ENCODE assay signal across 17 mouse cellular contexts in genomic region chr12:81490491-81490890, GRCm38 (mm10).
"Had no signal": no experiment of that assay in that cellular context is flagged by ENCODE, and none has a peak within 500 bp of the region (broad histone marks: within the 10 kb centered on the region; RNA-seq: fewer than 3 reads in every experiment).

No protein-coding gene starts in this region.

- H3K9me3 ChIP-seq: liver, embryonic 13.5 days; midbrain, embryonic 12.5 days; midbrain, embryonic 15.5 days; neural tube, embryonic 12.5 days; neural tube, embryonic 15.5 days had no signal

- H3K4me1 ChIP-seq: liver, embryonic 13.5 days; midbrain, embryonic 12.5 days; midbrain, embryonic 15.5 days; neural tube, embryonic 12.5 days; neural tube, embryonic 15.5 days had no signal

- H3K4me2 ChIP-seq: hindbrain, embryonic 14.5 days; liver, embryonic 13.5 days; lung, embryonic 14.5 days; midbrain, embryonic 12.5 days; midbrain, embryonic 15.5 days; neural tube, embryonic 12.5 days; neural tube, embryonic 15.5 days had no signal

- H3K27me3 ChIP-seq: liver, embryonic 13.5 days; midbrain, embryonic 12.5 days; midbrain, embryonic 15.5 days; neural tube, embryonic 12.5 days; neural tube, embryonic 15.5 days had no signal

- H3K4me3 ChIP-seq: liver, embryonic 13.5 days; midbrain, embryonic 12.5 days; midbrain, embryonic 15.5 days; neural tube, embryonic 12.5 days; neural tube, embryonic 15.5 days had no signal

- H3K27ac ChIP-seq: hindbrain, embryonic 14.5 days; hindbrain, postnatal 0 days; liver, embryonic 13.5 days; macrophage; midbrain, embryonic 12.5 days; midbrain, embryonic 15.5 days; neural tube, embryonic 12.5 days; neural tube, embryonic 15.5 days; stomach, postnatal 0 days had no signal

- ATAC-seq: hindbrain, postnatal 0 days; inflammation-experienced regulatory T-cells, adult 6 months; lung, postnatal 0 days; midbrain, embryonic 15.5 days had no signal

- DNase-seq: kidney, adult 18-20 months; liver, embryonic 13.5 days; lung, embryonic 14.5 days; right cerebral cortex, adult 18-20 months; right cerebral cortex, postnatal 14 days; right cerebral cortex, postnatal 4 days; thymus, postnatal 36 days had no signal

- H3K36me3 ChIP-seq: liver, embryonic 13.5 days; midbrain, embryonic 15.5 days had no signal

- H3K9ac ChIP-seq: hindbrain, embryonic 14.5 days; liver, embryonic 13.5 days; lung, embryonic 14.5 days; midbrain, embryonic 12.5 days; midbrain, embryonic 15.5 days; neural tube, embryonic 12.5 days; neural tube, embryonic 15.5 days had no signal
